Mouse (Mus musculus) myocyte (in vitro differentiated cells): ENCODE measurements around the gene Wdr86. TPM values are rescaled to one million over a fixed set of nuclear protein-coding genes. Genes with fewer than 3 reads are reported as not detected.

Experiments
- H3K27me3 ChIP-seq: one replicate; pipeline ENCODE4 v1.6.1; 2011; ENCODE audit not compliant: control insufficient read depth, insufficient read depth, insufficient read length
- H3K36me3 ChIP-seq: one replicate; pipeline ENCODE4 v1.6.1; 2011; ENCODE audit not compliant: control insufficient read depth, insufficient read depth
- H3K4me2 ChIP-seq: one replicate; pipeline ENCODE4 v1.6.1; 2011; ENCODE audit warnings: low read depth, control low read depth
- H3K4me3 ChIP-seq: one replicate; pipeline ENCODE4 v1.5.1; 2011; ENCODE audit warnings: mild to moderate bottlenecking, control low read depth, moderate library complexity
- H3K79me2 ChIP-seq: one replicate; pipeline ENCODE4 v1.6.1; 2011; ENCODE audit not compliant: control insufficient read depth, insufficient read depth
- H3ac ChIP-seq: one replicate; pipeline ENCODE4 v1.6.1; 2011; ENCODE audit not compliant: control insufficient read depth, insufficient read length
- CEBPB ChIP-seq: IDR thresholded peaks from 2 replicates; pipeline ENCODE4 v1.6.1; 2011; ENCODE audit warnings: mild to moderate bottlenecking, moderate library complexity; ENCODE audit not compliant: poor library complexity, insufficient read depth, severe bottlenecking
- E2F4 ChIP-seq: IDR thresholded peaks from one replicate; pipeline ENCODE4 v1.6.1; 2011; ENCODE audit warnings: mild to moderate bottlenecking, control low read depth, moderate library complexity; ENCODE audit not compliant: insufficient read depth
- MAX ChIP-seq: IDR thresholded peaks from one replicate; pipeline ENCODE4 v1.6.1; 2011; ENCODE audit warnings: low read depth, mild to moderate bottlenecking, control low read depth
- MYOD1 ChIP-seq, 3 experiments: IDR thresholded peaks; one replicate each; pipeline ENCODE4 v1.6.1; 2011; ENCODE audit warnings: control low read depth in 2 of 3, low read depth in 2 of 3, mild to moderate bottlenecking in 2 of 3, moderate library complexity in 1 of 3; ENCODE audit not compliant: insufficient read length in 2 of 3, control insufficient read depth in 1 of 3
- MYOG ChIP-seq, 3 experiments: IDR thresholded peaks; one replicate each; pipeline ENCODE4 v1.6.1; 2011; ENCODE audit warnings: control low read depth in 2 of 3, low read depth in 2 of 3, mild to moderate bottlenecking in 2 of 3; ENCODE audit not compliant: insufficient read length in 2 of 3, control insufficient read depth in 1 of 3, insufficient read depth in 1 of 3
- POLR2A ChIP-seq: IDR thresholded peaks from one replicate; pipeline ENCODE4 v1.6.1; 2011; ENCODE audit warnings: low read depth, mild to moderate bottlenecking, control low read depth, moderate library complexity; ENCODE audit not compliant: insufficient read length
- POLR2AphosphoS2 ChIP-seq: IDR thresholded peaks from one replicate; pipeline ENCODE4 v1.6.1; 2011; ENCODE audit warnings: low read depth, control low read depth; ENCODE audit not compliant: insufficient read length
- REST ChIP-seq: IDR thresholded peaks from one replicate; pipeline ENCODE4 v1.6.1; 2011; ENCODE audit warnings: mild to moderate bottlenecking, control low read depth, moderate library complexity; ENCODE audit not compliant: insufficient read depth, insufficient read length
- SRF ChIP-seq: IDR thresholded peaks from one replicate; pipeline ENCODE4 v1.6.1; 2011; ENCODE audit warnings: low read depth; ENCODE audit not compliant: control insufficient read depth, insufficient read length
- TCF12 ChIP-seq: IDR thresholded peaks from one replicate; pipeline ENCODE4 v1.6.1; 2011; ENCODE audit warnings: mild to moderate bottlenecking, control low read depth; ENCODE audit not compliant: poor library complexity, insufficient read depth, severe bottlenecking
- TCF3 ChIP-seq: IDR thresholded peaks from one replicate; pipeline ENCODE4 v1.6.1; 2011; ENCODE audit warnings: low read depth, control low read depth; ENCODE audit not compliant: insufficient read length
- USF1 ChIP-seq: IDR thresholded peaks from one replicate; pipeline ENCODE4 v1.6.1; 2011; ENCODE audit warnings: low read depth, mild to moderate bottlenecking, control low read depth, moderate library complexity
- polyA plus RNA-seq: library from polyadenylated mRNA; unstranded; fragments of >200 nt; fragmentation: generic; extraction: Trizol; gene quantifications from one replicate; pipeline ENCODE4 v1.2.1, GENCODE M21; 2012; ENCODE audit warnings: missing spikeins

Gene Wdr86
- polyA plus RNA-seq, 1 experiment: not detected

- peak in 1 of 3 experiments; percentile 6 for TF ChIP-seq MYOG (IDR thresholded peaks at IDR 0.05; ENCODE audit: control insufficient read depth in 1 of 3, insufficient read depth in 1 of 3, insufficient read length in 2 of 3, low read depth in 2 of 3)
- no peak for TF ChIP-seq SRF
- TF ChIP-seq MYOD1 (IDR thresholded peaks at IDR 0.05; ENCODE audit: control insufficient read depth in 1 of 3, insufficient read length in 2 of 3, low read depth in 2 of 3): peak in 1 of 3 experiments; percentile 53
- TF ChIP-seq MAX: no peak
- no peak for TF ChIP-seq CEBPB
- TF ChIP-seq REST: no peak
- no peaks in the 10 kb centered on the region for H3K36me3 ChIP-seq
- no peaks in the 10 kb centered on the region for H3K79me2 ChIP-seq
- no peak overlapping the region for H3K4me2 ChIP-seq
- H3K27me3 ChIP-seq: peaks cover 60% of the 10 kb centered on the region
- no peak overlapping the region for H3ac ChIP-seq
- H3K4me3 ChIP-seq: no peak overlapping the region
Measured at GRCm38 (mm10) chr5:24726901-24727836, 3.4 kb downstream of the Wdr86 start.

DNA sequence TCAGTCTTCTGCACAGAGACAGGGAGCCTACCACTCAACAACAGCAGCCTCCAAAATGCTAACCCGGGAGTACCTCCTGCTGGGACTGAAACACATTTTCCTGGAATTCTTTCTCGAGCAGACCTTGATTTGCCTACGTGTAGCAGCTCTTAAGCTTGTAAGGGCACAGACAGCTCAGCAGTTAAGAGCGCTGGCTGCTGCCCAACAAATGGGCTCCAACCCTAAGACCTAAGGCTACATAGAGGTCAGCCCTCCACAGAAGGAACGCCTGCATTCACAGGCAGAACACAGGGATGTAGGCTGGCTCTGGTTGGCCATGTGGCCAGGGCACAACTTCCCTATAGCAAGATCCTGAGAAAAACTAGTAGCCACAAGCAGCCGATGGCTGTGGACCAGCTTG, 4.6 kb downstream of the Wdr86 start:
- H3ac ChIP-seq: no peak overlapping the region
- H3K27me3 ChIP-seq: peaks cover 54% of the 10 kb centered on the region
- H3K4me2 ChIP-seq: no peak overlapping the region
- H3K36me3 ChIP-seq: no peaks in the 10 kb centered on the region
- TF ChIP-seq USF1 (no peak), CEBPB (no peak), MYOD1 (IDR thresholded peaks at IDR 0.05; ENCODE audit: control insufficient read depth in 1 of 3, insufficient read length in 2 of 3, low read depth in 2 of 3) (no peak), MAX (no peak), TCF12 (no peak), REST (no peak), POLR2AphosphoS2 (no peak), SRF (no peak), POLR2A (no peak)
- no peaks in the 10 kb centered on the region for H3K79me2 ChIP-seq
- no peak overlapping the region for H3K4me3 ChIP-seq

- Histone ChIP-seq H3K4me3 (no peak overlapping the region), H3ac (no peak overlapping the region), H3K27me3 (peaks cover 44% of the 10 kb centered on the region), H3K4me2 (no peak overlapping the region), H3K79me2 (no peaks in the 10 kb centered on the region), H3K36me3 (no peaks in the 10 kb centered on the region)
- no peak for TF ChIP-seq CEBPB
- no peak for TF ChIP-seq MYOD1 (IDR thresholded peaks at IDR 0.05; ENCODE audit: control insufficient read depth in 1 of 3, insufficient read length in 2 of 3, low read depth in 2 of 3)
- TF ChIP-seq MYOG (IDR thresholded peaks at IDR 0.05; ENCODE audit: control insufficient read depth in 1 of 3, insufficient read depth in 1 of 3, insufficient read length in 2 of 3, low read depth in 2 of 3): no peak
- no peak for TF ChIP-seq E2F4
- TF ChIP-seq TCF3: no peak
- TF ChIP-seq POLR2A: no peak
- no peak for TF ChIP-seq USF1
- no peak for TF ChIP-seq POLR2AphosphoS2
- TF ChIP-seq SRF: no peak
- no peak for TF ChIP-seq TCF12
- no peak for TF ChIP-seq REST
- no peak for TF ChIP-seq MAX
Measured at GRCm38 (mm10) chr5:24724805-24725204, 5.7 kb downstream of the Wdr86 start.

DNA sequence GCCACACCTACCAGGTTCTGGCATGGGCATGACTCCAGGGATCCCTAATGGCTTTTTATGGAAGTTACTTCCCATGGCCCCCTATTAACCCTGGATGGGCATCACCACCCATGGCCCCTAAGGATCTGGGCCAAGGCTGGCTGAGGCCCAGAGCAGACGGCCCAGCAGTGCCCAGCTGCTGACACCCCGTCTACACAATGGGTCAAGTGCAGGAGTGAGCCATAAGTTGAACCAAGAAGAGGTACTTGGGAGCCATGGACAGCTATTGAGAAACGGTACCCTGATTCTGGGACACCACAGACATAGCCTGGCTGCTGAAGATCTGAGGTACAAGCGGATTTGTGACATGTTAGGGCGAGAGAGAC, 6.3 kb downstream of the Wdr86 start:
- TF ChIP-seq SRF (no peak), USF1 (no peak), TCF3 (no peak), REST (no peak), MYOD1 (IDR thresholded peaks at IDR 0.05; ENCODE audit: control insufficient read depth in 1 of 3, insufficient read length in 2 of 3, low read depth in 2 of 3) (no peak), MAX (no peak)
- no peaks in the 10 kb centered on the region for H3K36me3 ChIP-seq
- H3K79me2 ChIP-seq: no peaks in the 10 kb centered on the region
- H3ac ChIP-seq: no peak overlapping the region
- no peak overlapping the region for H3K4me3 ChIP-seq
- peaks cover 43% of the 10 kb centered on the region for H3K27me3 ChIP-seq
- no peak overlapping the region for H3K4me2 ChIP-seq
